Mouse (Mus musculus) regulatory T cell (primary cell): ENCODE measurements around the gene Kremen1.

Source experiments
- in situ Hi-C: fragments of 300-600 bp; cut with MboI, MseI; formaldehyde crosslinking; loops from one replicate; pipeline ENCODE4 v1.15.1; 2025; ENCODE audit warnings: high pct_unique_total_duplicates

Gene Kremen1

DNA sequence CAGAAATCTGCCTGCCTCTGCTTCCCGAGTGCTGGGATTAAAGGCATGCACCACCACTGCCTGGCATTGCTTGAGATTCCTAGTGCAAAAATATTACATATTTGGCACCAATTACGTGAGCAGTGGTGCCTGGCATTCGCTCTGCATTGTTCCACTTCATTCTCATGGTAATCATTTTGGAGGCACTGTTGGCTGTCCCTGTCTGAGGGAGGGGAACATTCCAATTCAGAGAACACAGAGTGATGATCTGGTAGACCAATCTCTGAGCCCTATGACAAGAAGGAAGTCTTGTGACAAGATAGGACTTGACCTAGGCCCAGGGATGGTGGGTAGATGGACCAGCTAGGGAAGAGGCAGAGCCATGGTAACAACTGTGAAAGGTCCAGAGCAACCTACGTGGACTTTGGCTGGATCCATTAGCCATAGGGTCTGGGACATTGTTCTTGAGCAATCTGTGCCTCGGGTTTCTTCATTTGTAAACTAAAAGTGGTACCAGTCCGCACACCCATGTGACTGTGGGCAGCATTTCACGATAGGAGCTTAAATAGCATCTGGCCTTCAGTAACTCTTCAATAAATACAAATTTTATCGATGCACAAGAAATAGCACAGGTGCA is 8.6 kb upstream of the Kremen1 start:
- in situ Hi-C loops = loop anchor here (5.0 kb wide), 1 partner anchor 88 kb away; no protein-coding TSS in a partner anchor

DNA sequence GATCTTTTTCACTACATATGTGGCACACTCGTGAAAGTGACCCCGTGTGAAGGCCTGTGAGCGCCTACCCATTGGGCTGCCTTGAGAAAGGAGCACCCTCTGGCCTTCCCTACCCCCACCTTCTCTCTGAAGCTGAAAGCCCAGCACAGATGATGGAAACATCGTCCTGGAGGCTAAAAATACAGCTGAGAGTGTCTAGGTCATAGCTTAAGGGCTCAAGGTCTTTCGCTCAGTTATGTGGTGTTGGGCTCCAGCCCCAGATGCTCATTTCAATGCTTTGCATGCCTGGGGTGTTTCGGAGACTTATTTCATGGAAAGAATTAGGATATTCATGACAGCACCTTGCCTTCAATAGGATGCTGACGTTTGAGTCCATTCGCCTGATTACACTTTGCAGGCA is 4.4 kb upstream of the Kremen1 start:
- in situ Hi-C loops = no loop called here

DNA sequence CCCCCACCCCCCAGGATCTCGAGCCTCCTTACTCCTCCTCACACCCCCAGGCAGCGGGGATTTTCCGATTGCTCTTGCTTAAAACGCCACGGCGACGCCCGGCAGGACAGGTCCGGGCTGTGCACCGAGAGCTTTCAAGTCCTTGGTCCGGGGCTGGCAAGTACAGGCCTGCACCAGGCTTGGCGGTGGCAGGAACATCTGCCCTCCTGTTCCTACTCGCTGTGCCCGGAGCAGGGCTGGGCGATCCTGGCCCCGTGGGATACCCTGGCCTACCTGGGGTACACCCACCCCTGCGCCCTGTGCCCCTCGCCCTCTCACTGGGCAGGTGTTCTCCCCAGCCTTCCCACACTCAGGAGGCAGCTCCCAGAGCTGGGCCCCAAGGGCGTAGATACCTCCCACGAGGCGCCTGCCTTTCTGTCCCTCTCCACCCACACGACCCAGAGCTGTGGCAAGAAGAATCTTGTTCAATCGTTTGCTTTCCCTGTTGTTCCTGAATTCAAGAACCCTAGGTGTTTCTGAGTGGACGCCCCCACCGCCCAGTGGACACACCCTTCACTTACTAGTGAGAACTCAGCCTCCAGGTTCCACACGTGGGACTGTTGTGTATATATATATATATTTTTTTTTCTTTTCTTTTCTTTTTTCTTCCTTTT is 1.8 kb upstream of the Kremen1 start:
- in situ Hi-C loops = no loop called here

DNA sequence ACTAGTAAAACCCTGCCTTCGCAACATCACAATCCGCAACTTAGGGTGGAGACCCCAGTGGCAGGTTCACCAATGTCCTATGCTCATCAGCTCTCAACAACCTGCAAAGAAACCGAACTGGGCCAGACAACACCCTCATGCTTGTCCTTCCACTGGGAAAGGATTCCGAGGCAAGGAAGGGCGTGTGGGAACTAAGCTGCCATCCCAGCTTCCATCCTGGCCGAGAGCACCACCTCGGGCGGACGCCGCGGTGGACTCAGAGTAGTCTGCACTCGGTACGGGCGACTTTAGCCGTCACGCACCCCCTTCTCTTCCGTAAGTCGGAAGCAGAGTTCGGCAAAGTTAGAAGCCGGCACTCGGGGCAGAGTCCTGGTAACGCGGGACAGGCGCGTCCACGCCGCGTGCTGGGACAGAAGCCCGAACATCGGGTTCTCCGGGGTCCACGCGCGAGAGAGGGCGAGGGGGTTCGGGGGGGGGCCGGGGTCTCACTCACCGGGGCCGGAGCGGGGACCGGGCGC is 357 bp downstream of the Kremen1 start:
- in situ Hi-C loops = no loop called here

DNA sequence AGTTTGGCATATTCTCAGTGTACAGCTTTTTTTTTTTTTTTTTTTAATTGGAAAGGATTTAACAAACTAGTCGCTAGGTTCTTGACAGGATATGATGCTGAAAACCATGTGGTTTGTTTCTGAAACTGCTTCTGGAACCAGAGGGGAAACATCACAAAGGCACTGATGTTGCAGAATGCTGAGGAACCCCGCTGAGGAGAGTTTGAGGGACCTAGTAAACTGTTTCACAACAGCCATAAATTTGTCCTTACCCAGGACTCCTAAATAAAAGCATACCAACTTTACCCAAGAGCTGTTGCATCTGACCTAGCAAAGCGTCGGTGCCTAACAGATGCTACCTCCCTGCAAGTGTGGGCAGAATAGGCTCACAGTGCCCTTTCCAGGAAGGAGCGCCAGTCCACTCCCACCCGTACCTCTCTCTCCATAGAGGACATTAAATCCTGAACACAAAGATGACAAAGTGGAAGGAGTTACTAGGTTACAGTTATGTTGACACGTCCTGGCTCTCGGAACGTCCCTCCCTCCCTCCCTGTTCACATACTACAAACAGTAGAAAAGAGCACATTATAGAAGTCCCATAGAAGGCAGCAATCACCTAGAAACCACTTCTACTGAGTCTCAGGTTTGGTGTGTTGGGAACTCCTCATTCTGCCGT is 1.3 kb downstream of the Kremen1 start:
- in situ Hi-C loops = no loop called here

DNA sequence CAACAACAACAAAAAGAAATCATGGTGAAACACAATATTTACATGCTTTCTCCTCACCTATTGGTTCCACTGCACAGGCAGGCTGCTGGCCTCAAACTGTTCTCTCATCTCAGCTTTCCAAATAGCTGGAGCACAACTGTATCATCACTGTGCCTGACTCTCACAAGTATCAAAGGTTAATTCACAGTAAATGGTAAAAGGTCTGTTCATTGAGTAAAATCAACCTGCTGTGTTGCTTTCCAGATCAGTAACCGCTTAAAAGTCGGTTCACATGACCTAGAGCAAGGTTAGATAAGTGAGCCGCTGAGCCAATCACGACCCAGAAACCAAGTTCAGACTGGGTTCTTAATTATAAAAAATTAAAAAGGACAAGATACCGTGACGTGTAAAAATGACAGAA is 3.3 kb downstream of the Kremen1 start:
- in situ Hi-C loops = no loop called here

DNA sequence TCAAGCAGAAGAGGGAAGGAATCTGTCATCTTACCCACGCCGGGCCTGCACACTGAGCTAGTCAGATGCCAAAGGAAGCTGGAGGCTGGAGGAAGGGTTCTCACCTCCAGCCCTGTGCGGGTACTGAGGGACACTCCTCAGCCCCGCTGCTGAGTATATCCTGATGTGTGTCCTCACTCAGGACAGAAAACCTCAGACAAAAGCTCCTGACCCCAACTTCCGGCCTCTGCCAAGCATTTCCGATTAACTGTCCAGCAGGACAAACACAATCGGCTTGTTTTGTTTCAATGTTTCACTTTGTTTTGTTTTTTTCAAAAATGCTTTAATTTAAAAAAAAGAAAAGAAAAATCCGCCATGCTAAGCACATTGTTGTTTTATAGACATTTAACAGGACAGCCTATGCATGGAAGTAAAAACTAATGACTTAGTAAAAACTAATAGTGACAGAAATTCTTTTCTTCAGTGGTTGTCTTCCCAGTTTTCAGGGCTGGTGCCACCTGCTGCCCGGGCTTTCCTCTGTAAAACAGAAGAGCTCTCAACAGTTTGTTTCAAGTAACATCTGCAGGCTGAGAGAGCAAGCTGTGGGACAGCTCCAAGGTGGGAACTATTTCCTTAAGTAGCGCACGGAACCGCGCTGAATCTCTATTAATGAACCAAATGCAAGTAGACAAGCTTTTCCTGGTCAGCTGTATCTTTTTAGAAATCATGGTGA is 4.1 kb downstream of the Kremen1 start:
- in situ Hi-C loops = no loop called here

DNA sequence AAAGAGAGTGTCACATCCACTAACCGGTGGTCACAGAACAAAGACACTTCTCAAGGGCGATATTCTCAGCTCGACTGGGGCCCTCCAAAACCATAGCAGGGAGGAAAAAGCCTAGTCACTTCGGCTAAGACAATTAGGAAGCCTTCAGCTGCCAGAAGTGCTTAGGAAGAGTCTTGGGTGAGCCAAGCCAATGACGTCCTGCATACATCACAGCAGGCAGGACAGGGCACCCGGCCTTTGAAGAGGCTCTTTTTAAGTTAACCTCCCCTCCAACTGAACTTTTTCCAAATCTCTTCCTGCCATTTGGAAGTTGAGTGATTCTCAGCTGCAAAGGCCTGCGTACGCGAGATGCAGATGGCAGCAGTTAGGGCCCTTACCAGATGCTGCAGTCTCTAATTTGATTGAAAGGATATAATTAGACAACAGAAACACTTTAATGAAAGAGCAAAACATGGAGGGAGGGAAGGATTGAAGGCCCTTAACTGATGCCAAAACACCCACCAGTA is 5.8 kb downstream of the Kremen1 start:
- in situ Hi-C loops = no loop called here

DNA sequence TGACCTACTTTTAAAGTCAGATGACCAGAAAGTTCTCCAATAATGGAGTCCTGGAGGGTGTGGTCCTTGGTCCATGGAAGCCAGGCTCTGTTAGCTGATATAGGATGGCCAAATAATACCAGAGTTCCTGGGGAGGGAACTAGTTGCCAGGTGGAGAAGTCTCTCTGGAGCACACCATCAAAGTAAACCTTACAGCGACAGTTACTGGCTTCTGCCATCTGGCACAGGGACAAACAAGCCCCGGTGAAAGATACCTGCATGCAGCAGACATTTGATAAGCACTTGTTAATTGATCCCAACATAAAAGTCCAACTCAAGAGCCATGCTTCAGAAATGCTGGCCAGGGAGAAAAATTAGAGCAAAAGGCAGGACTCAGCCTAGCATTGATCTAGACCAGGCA is 7.3 kb downstream of the Kremen1 start:
- in situ Hi-C loops = no loop called here

DNA sequence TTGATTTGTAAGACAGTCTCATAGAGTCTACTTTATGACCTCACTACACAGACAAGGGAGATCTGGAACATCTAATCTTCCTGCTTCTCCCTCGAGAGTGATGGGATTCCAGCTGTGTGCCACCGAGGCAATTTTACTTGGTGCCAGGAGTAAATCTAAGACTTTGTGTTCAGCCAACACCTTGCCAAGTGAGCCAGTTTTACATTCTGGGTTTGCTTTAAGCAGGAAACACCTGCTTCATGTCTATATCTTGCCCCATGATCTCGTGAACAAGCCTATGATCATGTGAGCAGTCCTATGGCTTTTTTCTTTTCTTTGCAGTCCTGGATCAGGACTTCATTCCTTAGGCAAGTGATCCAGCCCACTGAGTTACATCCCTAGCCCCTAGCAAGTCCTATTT is 7.8 kb downstream of the Kremen1 start:
- in situ Hi-C loops = no loop called here

DNA sequence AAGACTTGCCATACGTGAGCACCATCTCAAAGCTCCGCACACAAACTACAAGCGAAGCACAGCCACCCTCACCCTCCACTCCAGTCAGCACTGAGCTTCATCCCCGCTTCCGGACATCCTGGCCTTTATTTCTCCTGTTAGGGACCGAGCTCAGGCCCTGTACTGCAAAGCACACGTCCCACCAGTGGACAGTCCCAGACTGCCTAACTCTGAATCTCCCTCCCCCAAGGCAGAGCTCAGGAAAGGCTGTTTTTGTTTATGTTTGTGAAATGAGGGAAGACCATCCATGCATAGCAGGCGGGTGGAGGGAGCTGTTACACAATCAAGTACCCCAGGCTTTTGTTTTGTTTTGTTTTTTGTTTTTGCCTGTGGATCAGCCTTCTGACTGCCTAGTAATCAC is 8.6 kb downstream of the Kremen1 start:
- in situ Hi-C loops = no loop called here

DNA sequence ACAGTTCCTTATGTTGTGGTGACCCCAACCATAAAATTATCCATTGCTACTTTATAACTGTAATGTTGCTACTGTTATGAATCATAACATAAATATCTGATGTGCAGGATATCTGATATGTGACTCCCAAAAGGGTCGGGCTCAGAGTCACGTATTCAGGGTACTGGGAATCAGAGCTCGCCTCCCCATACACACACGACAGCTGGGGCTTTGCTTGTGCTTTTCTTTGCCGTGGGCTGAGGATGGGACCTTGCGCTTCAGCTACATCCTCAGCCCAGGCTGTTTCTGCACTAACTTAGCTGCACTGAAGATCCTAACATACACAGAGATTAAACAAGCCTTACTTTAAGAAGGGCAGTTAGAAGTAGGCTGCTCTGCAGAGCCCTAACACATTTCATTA is 10.2 kb downstream of the Kremen1 start:
- in situ Hi-C loops = no loop called here

DNA sequence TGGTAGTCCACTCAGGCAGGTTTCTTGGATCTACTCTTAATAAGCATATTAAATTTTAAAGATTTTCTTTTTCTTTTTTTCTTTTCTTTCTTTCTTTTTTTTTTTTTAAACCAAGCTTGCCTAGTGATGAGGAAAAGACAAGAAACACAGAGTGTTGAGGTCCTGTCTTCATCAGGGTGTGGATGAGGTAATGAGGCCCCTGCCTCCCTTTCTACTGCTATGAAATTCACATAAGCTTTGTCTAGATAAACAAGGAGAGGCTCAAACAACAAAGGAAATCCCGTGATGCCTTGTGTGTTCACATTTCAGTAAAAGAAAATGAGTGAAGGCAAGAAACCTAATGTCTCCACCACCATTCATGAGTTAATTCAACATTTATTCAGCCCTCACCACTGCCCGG is 13.2 kb downstream of the Kremen1 start:
- in situ Hi-C loops = no loop called here

DNA sequence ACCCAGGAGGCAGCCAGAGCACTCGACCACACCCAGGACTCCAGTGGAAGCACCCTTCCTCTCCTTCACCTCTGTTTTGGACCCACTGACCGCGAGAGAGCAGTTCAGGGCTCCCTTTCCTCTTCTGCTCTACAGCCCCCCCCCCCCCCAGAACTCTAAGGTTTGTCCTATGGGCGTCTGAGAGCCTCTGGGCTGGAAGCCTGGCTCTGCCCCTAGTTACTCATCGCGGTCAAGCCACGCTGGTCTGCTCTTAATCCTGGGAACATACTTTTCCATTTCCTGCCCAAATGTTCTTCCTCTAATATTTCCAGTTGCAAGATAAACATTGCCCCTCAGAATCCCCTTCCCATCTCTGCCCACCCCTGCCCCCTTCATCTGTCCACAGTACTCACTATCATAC is 15.9 kb downstream of the Kremen1 start:
- in situ Hi-C loops = no loop called here

DNA sequence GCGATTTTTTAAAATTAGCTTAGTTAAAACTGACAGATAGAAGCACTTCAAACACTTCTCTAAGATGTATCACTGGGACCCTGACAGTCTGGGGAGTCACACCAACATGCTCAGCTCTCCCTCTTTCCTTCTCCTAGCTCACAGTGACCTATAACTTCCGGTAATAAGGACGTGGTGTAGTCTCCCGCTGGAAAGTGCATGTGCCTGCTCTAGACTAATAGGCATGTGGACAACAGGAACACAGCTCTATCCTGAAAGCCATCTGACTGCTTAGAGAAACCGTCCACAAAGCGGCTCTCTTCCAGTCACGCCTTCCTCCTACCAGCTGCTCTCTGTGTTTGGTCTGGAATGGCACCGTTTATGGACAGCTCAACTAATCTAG is 16.6 kb downstream of the Kremen1 start:
- in situ Hi-C loops = no loop called here

DNA sequence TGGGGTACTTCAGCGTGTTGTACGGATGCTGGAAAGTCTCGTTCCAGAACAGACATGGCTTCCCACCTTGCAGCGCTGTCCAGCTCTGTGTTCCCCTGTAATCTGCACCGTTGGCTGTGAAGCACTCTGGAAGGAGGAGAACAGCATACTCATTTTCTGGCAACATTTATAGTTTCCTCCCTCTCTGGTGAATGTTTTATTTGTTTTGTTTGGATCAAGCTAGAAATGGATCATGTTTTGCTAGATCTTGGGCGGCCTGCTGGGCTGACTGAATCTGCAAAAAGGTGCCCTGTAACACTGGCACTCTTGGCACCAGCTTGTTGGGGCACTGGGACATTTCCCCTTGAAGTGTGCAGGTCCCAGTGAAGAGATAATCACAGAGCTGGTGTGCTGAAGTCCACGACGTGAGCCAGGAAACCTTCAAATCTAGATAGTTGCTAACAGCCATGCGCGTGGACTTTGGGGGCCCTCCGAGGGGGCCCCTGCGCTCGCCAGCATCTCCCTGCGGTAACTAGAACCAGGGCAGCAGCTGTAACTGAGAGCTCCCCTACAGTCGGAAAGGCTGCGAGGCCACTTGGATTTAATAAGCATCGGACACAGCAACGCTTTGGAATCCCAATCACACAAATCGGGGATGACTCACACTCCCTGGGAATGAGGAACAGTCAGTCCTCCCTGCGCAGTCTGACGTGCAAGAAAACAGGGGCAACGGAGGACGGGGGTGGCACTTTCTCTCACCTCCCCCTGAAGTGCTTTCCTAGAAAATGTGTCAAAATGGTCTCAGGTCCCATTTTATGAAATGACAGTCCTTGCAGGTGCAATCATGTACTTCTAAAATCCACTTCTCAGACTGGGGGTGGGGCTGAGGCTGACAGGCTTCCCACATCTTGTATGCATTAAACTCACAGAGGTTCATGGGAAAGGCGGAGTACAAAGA is 17.3 kb downstream of the Kremen1 start:
- in situ Hi-C loops = no loop called here

DNA sequence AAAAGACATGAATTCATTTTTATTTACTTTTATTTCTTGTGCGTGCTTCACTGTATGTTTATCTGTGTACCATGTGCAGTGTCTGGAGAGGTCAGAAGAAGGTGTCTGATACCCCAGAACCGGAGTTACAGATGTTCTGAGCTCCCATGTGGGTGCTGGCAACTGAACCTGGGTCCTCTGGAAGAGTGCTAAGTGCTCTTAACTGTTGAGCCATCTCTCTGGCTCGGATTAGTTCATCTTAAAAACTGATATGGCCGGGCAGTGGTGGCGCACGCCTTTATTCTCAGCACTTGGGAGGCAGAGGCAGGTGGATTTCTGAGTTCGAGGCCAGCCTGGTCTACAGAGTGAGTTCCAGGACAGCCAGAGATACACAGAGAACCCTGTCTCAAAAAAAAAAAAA is 18.1 kb downstream of the Kremen1 start:
- in situ Hi-C loops = no loop called here

DNA sequence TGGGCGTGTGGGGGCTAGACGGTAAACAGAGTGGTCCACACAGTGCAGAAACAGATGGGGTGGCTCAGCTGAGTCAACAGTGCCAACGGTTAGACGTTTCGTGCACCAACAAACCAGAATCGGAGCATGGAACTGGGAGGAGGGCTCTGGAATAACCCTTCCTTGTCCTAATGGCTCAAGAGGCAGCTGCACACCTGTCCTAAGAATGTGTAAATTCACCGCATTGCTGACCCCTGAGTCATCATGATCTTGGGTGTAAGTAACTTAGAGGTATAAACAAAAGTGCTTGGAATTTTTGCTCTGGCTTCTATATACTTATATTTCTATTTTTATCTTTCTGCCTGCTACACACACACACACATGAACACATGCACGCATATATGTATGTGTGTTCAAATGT is 19.2 kb downstream of the Kremen1 start:
- in situ Hi-C loops = no loop called here

DNA sequence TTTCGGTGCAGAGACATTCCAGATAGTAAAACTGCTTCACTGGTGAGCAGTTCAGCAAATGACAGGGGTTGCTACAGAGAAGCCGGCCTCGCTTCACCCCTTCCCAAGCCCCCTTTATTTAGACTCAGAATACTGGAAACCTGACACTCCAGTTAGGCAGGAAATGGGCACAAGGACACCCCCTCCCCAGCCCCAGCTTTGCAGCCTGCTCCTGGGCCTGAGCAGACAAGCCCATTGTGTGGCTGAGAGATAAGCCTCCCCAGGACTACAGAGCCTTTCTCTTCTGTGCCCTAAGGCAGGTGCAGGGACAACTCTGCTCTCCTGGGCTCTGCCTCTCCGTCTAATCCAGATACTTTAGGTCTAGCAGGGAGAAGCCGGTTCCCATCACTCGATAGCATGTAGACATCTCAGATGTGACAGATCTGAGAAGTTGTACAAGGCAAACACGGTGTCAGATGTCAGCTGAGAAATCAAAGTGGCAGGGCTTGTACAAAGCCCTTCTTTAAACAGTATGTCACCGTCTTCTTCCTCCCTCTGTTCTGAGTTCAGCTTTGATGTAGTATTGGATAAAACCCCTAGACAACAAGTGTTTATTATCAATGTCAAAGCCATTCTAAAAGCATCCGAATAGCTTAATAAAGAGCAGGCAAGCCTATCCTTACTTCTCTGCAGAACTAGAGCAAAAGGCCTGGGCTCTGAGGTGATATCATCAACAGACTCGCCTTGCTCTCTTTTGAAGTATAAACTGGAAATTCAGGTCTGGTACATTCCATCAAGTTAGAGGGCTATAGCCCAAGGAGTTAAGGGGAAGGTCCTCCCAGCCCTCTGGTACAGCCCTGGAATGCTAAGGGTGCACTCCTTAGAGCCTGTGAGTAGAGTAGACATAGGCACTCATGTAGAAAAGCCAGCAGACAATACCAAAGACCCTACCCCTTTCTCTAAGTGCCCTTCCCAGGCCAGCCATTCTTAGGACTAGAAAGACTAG is 21.4 kb downstream of the Kremen1 start:
- in situ Hi-C loops = loop anchor here (10.0 kb wide), 1 partner anchor 115 kb away; no protein-coding TSS in a partner anchor

DNA sequence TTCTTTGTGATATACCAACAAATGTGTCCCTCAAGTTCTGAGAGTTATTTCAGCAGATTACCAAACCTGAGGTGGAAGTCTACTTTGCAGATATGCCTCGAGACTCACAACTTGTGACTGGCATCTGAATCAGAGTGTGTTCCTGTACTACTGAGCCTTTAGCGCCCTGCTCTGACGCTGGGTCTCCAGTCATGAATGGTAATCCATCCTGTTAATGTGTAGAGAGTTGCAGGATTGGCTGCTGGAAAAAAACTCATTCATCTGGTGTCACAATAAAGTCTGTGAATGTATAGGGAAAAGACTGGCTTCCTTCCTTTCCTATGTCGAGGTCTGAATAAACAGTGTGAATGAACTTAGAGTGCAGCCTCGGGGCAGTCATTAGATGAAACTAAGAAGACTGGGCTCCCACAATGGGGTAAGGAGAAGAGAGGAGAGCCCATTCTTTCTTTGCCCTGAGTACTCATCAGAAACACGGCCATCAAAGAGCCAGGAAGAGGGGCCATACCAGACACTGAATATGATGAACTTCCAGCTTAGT is 41.4 kb downstream of the Kremen1 start:
- in situ Hi-C loops = no loop called here
